Mouse (Mus musculus) stomach, embryonic 16.5 days (tissue): ENCODE results near the gene Gng5. TPM values are rescaled to one million over a fixed set of nuclear protein-coding genes. Genes with fewer than 3 reads are reported as not detected.

Experiments used
- ATAC-seq: fragments of 200-750 bp; cut with Nextera tagmentation; 2 replicates; pipeline ENCODE4 v1.8.0; 2017; ENCODE audit warnings: moderate number of reproducible peaks, moderate TSS enrichment; ENCODE audit not compliant: insufficient read depth, low FRiP score
- H3K27ac ChIP-seq: fragments of 300-500 bp; sonication (generic); 2 replicates; pipeline ENCODE4 v1.5.1; 2014; ENCODE audit warnings: low read length
- H3K27me3 ChIP-seq: fragments of 300-500 bp; sonication (generic); 2 replicates; pipeline ENCODE4 v1.6.1; 2014; ENCODE audit warnings: low read length, control low read depth, mixed read lengths; ENCODE audit not compliant: control insufficient read depth, insufficient read depth
- H3K36me3 ChIP-seq: fragments of 300-500 bp; sonication (generic); 2 replicates; pipeline ENCODE4 v1.6.1; 2014; ENCODE audit warnings: low read length; ENCODE audit not compliant: control insufficient read depth, insufficient read depth
- H3K4me1 ChIP-seq: fragments of 300-500 bp; sonication (generic); 2 replicates; pipeline ENCODE4 v1.6.1; 2014; ENCODE audit warnings: low read length, control low read depth, mixed read lengths; ENCODE audit not compliant: control insufficient read depth, insufficient read depth
- H3K4me2 ChIP-seq: fragments of 300-500 bp; sonication (generic); 2 replicates; pipeline ENCODE4 v1.6.1; 2014; ENCODE audit warnings: low read depth, low read length, mixed read lengths
- H3K4me3 ChIP-seq: fragments of 300-500 bp; sonication (generic); replicated peaks from 2 replicates; pipeline ENCODE4 v1.5.1; 2014; ENCODE audit warnings: mild to moderate bottlenecking, low read length
- H3K9ac ChIP-seq: fragments of 300-500 bp; sonication (generic); 2 replicates; pipeline ENCODE4 v1.6.1; 2014; ENCODE audit warnings: low read length
- H3K9me3 ChIP-seq: fragments of 300-500 bp; sonication (generic); replicated peaks from 2 replicates; pipeline ENCODE4 v1.6.1; 2016; ENCODE audit warnings: low read length, control low read depth; ENCODE audit not compliant: control insufficient read depth
- WGBS: fragments of 180-500 bp; shearing (Covaris S2); extraction: QIAGEN DNeasy Blood & Tissue Kit; methylation state at CpG from one replicate; pipeline ENCODE4 v1.1.7; 2014; 5-methylcytosine and 5-hydroxymethylcytosine counted together
- polyA plus RNA-seq: library from polyadenylated mRNA; unstranded; fragments of >200 nt; fragmentation: Nextera tagmentation; extraction: Ambion mirVana; gene quantifications from 2 replicates; pipeline ENCODE4 v1.2.1, GENCODE M21; 2015

The Gng5 gene
- polyA plus RNA-seq, 1 experiment from 2014 or later: 955 TPM

DNA sequence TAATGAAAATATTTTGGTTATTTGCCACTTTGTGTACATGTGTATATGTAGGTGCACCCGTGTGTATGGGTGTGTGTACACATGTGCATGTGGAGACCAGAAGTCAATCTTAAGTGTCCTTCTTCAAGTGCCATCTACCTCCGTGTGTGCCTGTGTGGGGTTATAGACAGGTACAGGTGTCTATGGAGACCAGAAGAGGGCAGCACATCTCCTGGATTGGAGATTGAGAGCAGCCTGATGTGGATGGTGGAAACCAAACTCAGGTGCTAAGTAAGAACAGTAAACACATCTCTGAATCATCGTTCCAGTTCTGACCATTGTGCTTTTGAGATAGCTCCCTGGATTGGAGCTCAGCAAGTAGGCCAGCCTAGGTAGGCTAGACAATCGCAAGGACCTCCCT, 13.1 kb upstream of the Gng5 start:
- Histone ChIP-seq H3K4me1 (no peaks in the 10 kb centered on the region), H3K4me2 (no peak overlapping the region), H3K27me3 (no peaks in the 10 kb centered on the region), H3K27ac (no peak overlapping the region), H3K9me3 (no peaks in the 10 kb centered on the region), H3K36me3 (no peaks in the 10 kb centered on the region), H3K9ac (no peak overlapping the region), H3K4me3 (no peak overlapping the region)
- no peak for ATAC-seq
- WGBS: 86% methylated on average over 4 of the region's 4 CpGs

DNA sequence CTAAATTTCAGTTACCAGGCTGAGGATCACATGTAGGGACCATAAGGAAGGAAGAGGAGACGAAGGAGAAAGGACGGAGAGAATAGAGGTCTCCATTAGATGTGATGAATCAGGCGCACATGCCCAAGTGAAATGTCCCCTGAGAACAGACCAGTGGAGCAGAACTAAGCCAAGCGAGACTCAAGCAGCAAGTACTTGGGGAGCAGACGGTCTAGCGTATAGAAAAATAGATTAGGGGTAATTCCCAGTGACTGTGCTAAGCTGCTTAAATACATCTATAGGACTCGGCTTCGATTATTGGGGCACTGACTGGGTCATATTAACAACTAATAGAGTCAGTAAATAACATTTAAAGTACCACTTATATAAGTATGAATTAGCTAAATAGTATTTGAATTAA, 4.7 kb upstream of the Gng5 start:
- 85% methylated on average over 8 of the region's 8 CpGs for WGBS
- no peak overlapping the region for H3K4me2 ChIP-seq
- peaks cover 6% of the 10 kb centered on the region; the same call in 1 of the 2 replicates for H3K4me1 ChIP-seq
- no peaks in the 10 kb centered on the region for H3K27me3 ChIP-seq
- no peak for ATAC-seq
- H3K9me3 ChIP-seq: no peaks in the 10 kb centered on the region
- H3K4me3 ChIP-seq: no peak overlapping the region
- no peaks in the 10 kb centered on the region for H3K36me3 ChIP-seq
- no peak overlapping the region for H3K9ac ChIP-seq
- no peak overlapping the region for H3K27ac ChIP-seq

DNA sequence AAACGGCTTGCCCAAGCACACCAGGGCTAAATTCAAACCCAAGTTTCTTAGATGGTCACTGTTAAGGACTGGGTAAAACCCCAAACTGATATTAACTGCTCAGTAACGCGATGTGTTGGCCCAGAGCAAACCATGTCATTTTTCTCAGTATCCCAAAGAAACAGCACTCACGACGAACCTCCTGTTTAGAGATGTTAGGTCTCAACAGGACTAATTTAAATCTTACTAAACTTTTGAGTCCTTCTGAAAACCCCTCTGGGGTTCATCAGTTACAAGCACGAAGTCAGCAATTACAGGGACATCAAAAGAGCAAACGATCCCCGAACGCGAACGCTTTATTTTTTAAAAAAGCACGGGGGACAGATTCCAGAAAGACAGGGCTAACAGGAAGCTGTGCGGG, 618 bp upstream of the Gng5 start:
- H3K9ac ChIP-seq: peak overlapping the region; percentile 93
- no peaks in the 10 kb centered on the region for H3K9me3 ChIP-seq
- ATAC-seq: no peak
- H3K4me1 ChIP-seq: peaks cover 30% of the 10 kb centered on the region
- H3K4me2 ChIP-seq: peak overlapping the region; percentile 60
- H3K4me3 ChIP-seq: peak overlapping the region; percentile 99
- 1% methylated on average over 13 of the region's 13 CpGs for WGBS
- H3K27me3 ChIP-seq: no peaks in the 10 kb centered on the region
- H3K36me3 ChIP-seq: no peaks in the 10 kb centered on the region
- H3K27ac ChIP-seq: peak overlapping the region; percentile 96

DNA sequence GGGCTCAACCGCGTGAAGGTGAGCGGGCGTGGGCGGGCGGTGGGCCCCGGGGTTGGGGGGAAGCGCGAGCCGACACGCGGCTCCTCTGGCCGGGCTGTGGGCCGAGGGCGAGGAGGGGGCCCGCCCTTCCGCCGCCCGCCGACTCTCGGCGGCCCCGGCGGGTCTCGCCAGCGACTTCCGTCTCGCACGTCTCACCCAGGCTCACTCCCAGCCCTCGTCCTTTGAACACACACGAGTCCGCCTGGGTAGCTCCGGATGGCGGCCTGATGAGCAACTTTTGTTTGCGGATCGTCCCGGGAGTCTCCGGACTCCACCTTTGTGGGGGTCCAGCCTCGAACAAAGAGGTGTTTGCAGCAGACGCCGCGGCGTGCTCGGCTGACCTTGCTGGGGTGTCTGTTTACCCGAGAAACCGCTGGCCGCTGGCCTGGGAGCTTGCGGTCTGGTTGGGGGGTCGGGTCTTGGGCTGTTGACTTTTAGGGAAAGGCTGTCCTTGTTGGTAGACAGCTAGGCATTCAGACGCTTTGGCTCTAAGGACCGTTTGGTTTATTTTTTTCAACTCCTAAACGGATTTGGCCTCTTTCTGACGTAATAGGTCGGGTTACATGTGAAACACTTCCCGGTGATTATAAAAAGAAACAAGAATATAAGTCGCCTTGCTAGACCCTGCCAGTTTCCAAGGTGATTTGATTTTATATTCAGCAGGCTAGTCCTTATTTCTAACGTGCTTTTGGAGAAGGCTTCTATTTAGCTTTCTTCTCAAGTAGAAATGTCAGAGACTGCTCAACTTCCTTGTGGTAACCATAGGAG, 599 bp downstream of the Gng5 start:
- peak overlapping the region; percentile 97 for H3K9ac ChIP-seq
- peak; percentile 68; the same call in 1 of the 2 replicates for ATAC-seq
- peak overlapping the region; percentile 99 for H3K4me3 ChIP-seq
- no peaks in the 10 kb centered on the region for H3K27me3 ChIP-seq
- no peaks in the 10 kb centered on the region for H3K9me3 ChIP-seq
- no peaks in the 10 kb centered on the region for H3K36me3 ChIP-seq
- WGBS: under 1% methylated on average over 54 of the region's 57 CpGs
- peak overlapping the region; percentile 96 for H3K27ac ChIP-seq
- peaks cover 30% of the 10 kb centered on the region for H3K4me1 ChIP-seq
- peak overlapping the region; percentile 82 for H3K4me2 ChIP-seq

GRCm38 (mm10) chr3:146500810-146501201, 1.2 kb downstream of the Gng5 start:
- 5% methylated on average over 5 of the region's 5 CpGs for WGBS
- peak overlapping the region; percentile 97 for H3K9ac ChIP-seq
- no peaks in the 10 kb centered on the region for H3K27me3 ChIP-seq
- H3K4me2 ChIP-seq: peak overlapping the region; percentile 82
- 0 out of 2 replicates have a peak, but pooled peaks cover 2% of the 10 kb centered on the region for H3K36me3 ChIP-seq
- peak overlapping the region; percentile 96 for H3K27ac ChIP-seq
- H3K9me3 ChIP-seq: no peaks in the 10 kb centered on the region
- H3K4me1 ChIP-seq: peaks cover 30% of the 10 kb centered on the region
- H3K4me3 ChIP-seq: peak overlapping the region; percentile 99
- no peak for ATAC-seq

DNA sequence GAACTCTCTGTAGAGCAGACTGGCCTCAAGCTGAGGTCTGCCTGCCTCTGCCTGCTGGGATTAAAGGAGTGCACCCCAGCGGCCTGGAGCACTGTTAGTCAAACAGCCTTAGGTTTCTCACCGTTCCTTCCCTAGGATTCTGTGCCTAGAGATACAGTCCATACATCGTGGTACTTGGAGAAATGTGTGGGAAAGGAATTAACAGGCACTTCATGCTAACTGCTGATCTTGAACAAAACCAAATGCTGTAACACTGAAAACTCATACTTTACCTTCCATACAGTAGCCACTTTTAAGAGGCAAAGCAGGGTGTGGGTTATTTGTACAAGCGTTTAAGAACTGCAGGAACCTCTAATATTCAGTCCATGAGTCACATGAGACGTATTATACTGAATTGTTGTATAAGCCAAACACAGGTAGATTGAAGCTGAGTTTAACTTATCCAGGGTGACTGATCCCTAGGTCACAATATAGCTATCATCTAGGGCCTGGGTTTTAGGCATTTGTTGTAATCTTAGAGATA, 2.1 kb downstream of the Gng5 start:
- WGBS: 31% methylated on average over 5 of the region's 5 CpGs
- no peak for ATAC-seq
- Histone ChIP-seq H3K4me2 (peak overlapping the region; percentile 82), H3K27me3 (no peaks in the 10 kb centered on the region), H3K9me3 (no peaks in the 10 kb centered on the region), H3K36me3 (peaks cover 9% of the 10 kb centered on the region), H3K27ac (peak overlapping the region; percentile 96), H3K4me3 (peak overlapping the region; percentile 99), H3K4me1 (peaks cover 30% of the 10 kb centered on the region), H3K9ac (peak overlapping the region; percentile 97)

GRCm38 (mm10) chr3:146506711-146507110, 7.1 kb downstream of the Gng5 start:
- Histone ChIP-seq H3K4me2 (no peak overlapping the region), H3K27ac (no peak overlapping the region), H3K4me1 (peaks cover 14% of the 10 kb centered on the region), H3K36me3 (peaks cover 15% of the 10 kb centered on the region), H3K4me3 (no peak overlapping the region), H3K9ac (no peak overlapping the region), H3K27me3 (no peaks in the 10 kb centered on the region), H3K9me3 (no peaks in the 10 kb centered on the region)
- no peak for ATAC-seq
- WGBS: 94% methylated on average over 7 of the region's 7 CpGs

DNA sequence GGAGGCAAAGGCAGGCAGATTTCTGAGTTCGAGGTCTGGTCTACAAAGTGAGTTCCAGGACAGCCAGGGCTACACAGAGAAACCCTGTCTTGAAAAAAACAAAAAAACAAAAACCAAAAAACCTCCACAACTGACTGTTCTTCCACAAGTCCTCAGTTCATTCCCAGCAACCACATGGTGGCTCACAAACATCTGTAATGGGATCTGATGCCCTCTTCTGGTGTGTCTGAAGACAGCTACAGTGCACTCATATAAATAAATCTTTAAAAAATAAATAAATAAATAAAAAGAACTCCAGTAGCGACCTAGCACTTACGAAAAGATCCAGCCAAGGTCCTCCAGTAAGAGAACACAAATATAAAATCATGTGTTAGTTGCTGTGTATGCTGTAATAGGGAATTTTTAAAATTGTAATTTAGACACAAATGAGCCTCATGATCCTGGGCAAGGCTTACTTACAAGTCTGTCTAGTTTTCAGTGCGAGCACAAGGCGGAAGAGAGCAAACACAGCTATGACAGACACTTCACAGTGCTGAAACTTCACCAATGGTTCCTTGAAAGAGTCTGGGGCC, 20.7 kb downstream of the Gng5 start:
- Histone ChIP-seq H3K4me3 (peak overlapping the region; percentile 85), H3K4me2 (peak overlapping the region; percentile 75), H3K4me1 (peaks cover 3% of the 10 kb centered on the region; the same call in 1 of the 2 replicates), H3K27me3 (no peaks in the 10 kb centered on the region), H3K9me3 (no peaks in the 10 kb centered on the region), H3K9ac (peak overlapping the region; percentile 94), H3K27ac (peak overlapping the region; percentile 99), H3K36me3 (0 out of 2 replicates have a peak, but pooled peaks cover 11% of the 10 kb centered on the region)
- peak; percentile 6; the same call in 1 of the 2 replicates for ATAC-seq
- 29% methylated on average over 5 of the region's 5 CpGs for WGBS
